Mouse (Mus musculus) T-helper 1 cell (primary cell): ENCODE data around the gene Mvb12b.

Experiments used
- in situ Hi-C: fragments of 300-600 bp; cut with MboI, MseI; formaldehyde crosslinking; loops from one replicate; pipeline ENCODE4 v1.15.1; 2025; ENCODE audit warnings: high pct_unique_total_duplicates

Gene Mvb12b

DNA sequence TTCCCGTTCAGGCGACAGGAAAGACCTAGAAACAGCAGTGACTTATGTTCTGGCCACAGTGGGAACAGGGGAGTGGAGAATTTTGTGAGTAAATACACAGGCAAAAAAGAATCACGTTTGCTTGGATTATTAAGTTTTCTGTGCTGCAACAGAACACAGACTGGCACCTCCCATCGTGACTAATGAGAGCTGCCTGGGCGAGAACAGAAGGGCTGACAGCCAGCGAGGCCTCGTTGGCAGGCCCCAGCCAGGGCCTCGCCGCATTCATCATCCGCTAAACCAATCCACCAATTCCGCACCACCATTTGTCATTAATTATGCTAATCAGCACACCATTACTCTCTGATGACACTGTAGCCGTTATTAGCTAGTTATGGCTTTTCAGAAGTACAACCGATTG is 102.2 kb downstream of the Mvb12b start:
- in situ Hi-C loops, result no loop called here

GRCm38 (mm10) chr2:33784721-33785120 is 103.0 kb downstream of the Mvb12b start:
- in situ Hi-C loops, result no loop called here

GRCm38 (mm10) chr2:33783419-33783818 is 104.3 kb downstream of the Mvb12b start:
- in situ Hi-C loops, result no loop called here

DNA sequence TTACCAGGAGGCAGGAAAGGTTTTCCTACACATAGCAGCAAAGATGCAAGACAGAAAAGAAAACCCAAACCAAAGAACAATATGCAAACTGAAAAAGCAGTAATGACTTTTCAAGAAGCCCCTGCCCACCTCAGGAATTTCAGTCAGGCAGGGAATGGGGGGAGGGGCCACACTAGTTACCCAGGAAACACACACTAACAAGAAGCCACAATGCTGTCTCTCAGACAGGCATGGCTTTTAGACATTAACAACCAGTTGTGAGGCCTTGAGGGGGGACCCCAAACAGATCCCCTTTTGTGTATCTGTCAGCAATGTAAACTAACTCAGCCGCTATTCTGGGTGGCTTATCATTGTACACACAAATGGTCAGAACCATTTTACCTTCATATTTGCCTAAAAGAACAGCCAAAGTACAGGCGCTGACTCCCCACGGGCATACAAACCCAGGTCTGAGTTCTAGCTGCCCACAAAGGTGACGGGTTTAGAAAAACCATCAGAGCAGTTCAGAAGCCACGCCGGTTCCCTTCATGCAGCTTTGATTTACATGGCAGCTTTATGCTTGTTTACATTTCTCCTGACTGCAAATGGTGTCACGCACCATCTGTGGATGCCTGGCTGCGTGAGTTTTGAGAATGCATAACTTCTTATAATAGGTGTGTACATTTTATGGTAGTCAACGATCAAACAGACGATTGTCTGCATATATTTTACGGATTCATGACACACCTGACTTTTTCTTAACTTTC is 105.9 kb downstream of the Mvb12b start:
- in situ Hi-C loops, result no loop called here

- in situ Hi-C loops, result no loop called here
Observed at GRCm38 (mm10) chr2:33778466-33778865, 109.3 kb downstream of the Mvb12b start.

- in situ Hi-C loops, result no loop called here
Observed at GRCm38 (mm10) chr2:33777051-33777450, 110.7 kb downstream of the Mvb12b start.

DNA sequence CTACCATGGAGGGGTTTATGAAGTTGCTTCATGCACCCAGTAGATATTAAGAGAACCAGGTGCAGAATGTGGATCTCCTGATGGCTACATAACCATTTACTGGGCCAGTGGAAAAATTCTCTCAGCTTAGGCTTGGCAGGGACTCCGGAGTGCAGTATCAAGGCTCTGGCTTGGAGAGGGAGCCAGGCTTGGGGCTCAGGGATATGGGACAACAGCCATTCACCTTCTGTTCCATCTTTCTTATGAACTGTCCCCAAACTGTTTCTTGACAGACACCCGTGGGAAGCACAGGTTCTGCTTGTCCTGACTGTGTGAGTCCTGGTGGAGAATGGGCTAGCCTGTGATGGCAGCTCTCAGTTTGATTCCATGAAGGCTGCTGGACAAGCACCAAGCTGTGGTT is 112.9 kb downstream of the Mvb12b start:
- in situ Hi-C loops, result no loop called here

GRCm38 (mm10) chr2:33774106-33774505 is 113.6 kb downstream of the Mvb12b start:
- in situ Hi-C loops, result no loop called here

- in situ Hi-C loops, result no loop called here
Observed at GRCm38 (mm10) chr2:33772439-33772838, 115.3 kb downstream of the Mvb12b start.

DNA sequence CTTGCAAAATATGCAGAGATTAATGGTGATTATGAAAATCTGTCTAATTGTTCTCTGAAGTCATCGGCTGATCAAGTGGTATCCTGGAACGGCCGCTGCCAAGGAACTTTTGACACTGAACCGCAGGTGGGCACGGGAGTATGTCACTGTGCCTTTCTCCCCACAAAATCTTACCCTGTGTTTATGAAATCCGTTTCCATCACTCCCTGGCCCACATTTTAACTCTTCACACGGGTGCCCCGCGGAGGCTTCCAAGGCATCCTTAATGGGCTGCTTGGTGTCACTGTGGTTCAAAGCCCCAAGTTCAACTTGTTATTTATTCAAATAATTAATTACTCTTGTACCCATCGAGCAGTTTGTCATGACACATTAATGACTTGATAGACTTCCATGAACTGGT is 116.4 kb downstream of the Mvb12b start:
- in situ Hi-C loops, result no loop called here

- in situ Hi-C loops, result no loop called here
Observed at GRCm38 (mm10) chr2:33770526-33771130, 117.1 kb downstream of the Mvb12b start.

DNA sequence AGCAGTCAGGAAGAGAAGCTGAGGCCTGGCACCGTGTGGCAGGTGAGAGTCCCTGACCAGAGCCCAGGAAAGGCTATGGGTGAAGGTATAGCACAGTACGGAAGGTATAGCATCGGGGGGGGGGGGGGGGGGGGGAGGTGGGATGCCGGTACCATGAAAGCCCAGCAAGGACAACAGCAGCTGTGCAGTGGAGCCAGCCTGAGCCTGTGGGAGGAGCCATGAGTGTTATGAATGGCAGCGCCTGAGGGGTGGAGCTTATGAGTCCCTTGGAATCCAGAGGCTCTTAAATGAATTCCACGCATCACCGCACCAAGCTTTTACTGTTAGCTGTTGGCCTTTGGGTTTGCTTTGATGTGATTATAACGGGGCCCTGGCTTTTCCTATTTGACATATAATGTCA is 123.3 kb downstream of the Mvb12b start:
- in situ Hi-C loops, result no loop called here

- in situ Hi-C loops, result no loop called here
Observed at GRCm38 (mm10) chr2:33762210-33762609, 125.5 kb downstream of the Mvb12b start.

- in situ Hi-C loops, result no loop called here
Observed at GRCm38 (mm10) chr2:33760571-33760991, 127.2 kb downstream of the Mvb12b start.

DNA sequence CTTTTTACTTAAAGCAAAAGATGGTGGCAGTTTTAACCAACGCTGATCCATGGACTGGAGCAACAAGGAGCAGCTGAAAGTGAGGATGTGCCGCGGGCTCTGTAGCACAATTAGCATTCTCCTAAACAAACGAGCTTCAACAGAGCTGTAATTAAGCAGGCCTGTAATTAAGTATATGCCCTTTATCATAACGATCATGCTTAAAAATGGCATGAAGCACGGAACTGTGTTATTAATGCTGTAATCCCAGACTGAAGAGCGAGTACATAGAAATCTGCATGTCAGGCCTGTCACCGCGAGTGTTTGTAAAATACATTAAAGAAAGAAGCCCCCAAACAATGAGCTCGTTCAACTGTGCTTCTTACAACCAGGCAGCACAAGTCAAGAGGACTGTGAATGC is 128.3 kb downstream of the Mvb12b start:
- in situ Hi-C loops, result loop anchor here (10.0 kb wide), 1 partner anchor 725 kb away; no protein-coding TSS in a partner anchor

- in situ Hi-C loops, result loop anchor here (10.0 kb wide), 1 partner anchor 729 kb away; no protein-coding TSS in a partner anchor
Observed at GRCm38 (mm10) chr2:33755633-33756020, 132.1 kb downstream of the Mvb12b start.

DNA sequence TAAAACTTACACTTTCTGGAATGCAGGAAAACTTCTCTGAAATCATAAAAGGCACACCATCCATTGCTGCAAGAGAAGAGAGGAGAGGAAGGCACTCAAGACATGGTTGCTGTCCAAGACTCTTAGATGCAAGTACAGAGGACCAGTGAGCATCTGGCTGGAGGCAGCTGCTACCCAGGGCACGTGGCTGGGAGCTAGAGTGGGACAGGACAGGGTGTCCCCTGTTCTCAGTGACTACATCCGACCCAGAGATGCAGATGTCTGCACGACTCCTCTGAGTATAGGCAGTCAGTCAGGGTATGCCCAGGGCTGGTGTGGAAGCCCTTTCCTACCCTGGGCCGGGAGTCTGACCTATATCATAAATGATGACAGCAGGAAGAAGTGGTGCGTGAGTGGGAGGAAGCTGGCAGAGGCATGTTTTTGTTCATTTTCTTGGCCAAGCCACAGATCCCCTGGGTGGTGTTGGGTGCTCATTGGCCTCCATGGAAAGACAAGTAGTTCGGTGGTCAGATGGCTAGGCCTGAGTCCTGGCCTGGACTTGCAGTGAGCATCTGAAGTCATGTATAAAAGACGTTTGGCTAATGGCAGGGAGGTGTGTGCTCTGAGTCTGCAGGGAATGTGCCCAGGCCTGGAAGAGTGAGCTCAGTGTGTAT is 132.6 kb downstream of the Mvb12b start:
- in situ Hi-C loops, result loop anchor here (10.0 kb wide), 1 partner anchor 730 kb away; no protein-coding TSS in a partner anchor

DNA sequence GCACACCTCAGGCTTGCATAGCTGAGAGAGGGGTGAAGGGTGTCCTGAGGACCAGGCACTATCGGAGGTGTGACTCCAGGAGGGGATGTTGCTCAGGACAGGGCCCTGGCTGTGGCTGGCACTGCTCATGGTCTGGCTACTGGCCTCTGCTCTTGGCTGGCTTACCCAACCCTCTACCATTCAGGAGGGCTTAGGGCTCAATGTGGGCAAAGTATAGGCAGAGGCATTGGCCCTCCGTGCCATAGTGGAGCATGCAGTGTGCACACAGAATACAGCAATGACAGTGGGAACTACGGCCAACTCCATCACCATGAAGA is 133.5 kb downstream of the Mvb12b start:
- in situ Hi-C loops, result loop anchor here (10.0 kb wide), 1 partner anchor 731 kb away; no protein-coding TSS in a partner anchor

- in situ Hi-C loops, result loop anchor here (10.0 kb wide), 1 partner anchor 731 kb away; no protein-coding TSS in a partner anchor
Observed at GRCm38 (mm10) chr2:33753630-33754316, 134.0 kb downstream of the Mvb12b start.

GRCm38 (mm10) chr2:33750611-33751010 is 137.1 kb downstream of the Mvb12b start:
- in situ Hi-C loops, result loop anchor here (10.0 kb wide), 1 partner anchor 734 kb away; no protein-coding TSS in a partner anchor

DNA sequence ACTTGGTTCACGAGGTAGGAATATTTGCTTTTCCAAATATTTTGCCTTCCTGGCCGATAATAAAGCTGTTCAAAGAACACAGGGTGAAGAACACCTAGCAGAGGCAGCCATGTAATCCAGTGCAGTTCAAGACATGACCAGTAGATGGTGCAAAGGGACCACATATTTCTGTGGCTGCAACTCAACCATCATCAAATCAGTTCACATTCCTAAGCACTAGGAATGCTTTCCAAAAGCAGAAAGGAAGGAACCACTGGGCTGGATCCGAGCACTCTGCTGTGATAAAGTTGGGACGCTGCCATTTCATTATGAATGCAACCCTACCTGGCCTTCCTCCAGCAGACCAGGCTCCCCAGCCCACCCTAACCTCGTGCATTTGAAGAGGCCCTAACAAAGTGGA is 141.3 kb downstream of the Mvb12b start:
- in situ Hi-C loops, result loop anchor here (5.0 kb wide), 1 partner anchor 231 kb away; no protein-coding TSS in a partner anchor

- in situ Hi-C loops, result loop anchor here (5.0 kb wide), 1 partner anchor 232 kb away; no protein-coding TSS in a partner anchor
Observed at GRCm38 (mm10) chr2:33745724-33746123, 142.0 kb downstream of the Mvb12b start.
